Mouse (Mus musculus) heart, postnatal 14 days (tissue): ENCODE measurements around the gene Gcm1. TPM values are rescaled to one million over a fixed set of nuclear protein-coding genes. Genes with fewer than 3 reads are reported as not detected.

Source experiments
- DNase-seq, 2 experiments: peaks; one replicate each; pipeline ENCODE4 v3.0.0; 2021 to 2022
- intact Hi-C: fragments of 180-260 bp; cut with DNase I; formaldehyde crosslinking; loops from one replicate; pipeline ENCODE4 v1.15.1; 2025
- long read RNA-seq, 2 experiments: library from polyadenylated mRNA; stranded (forward); transcript quantifications; one replicate each; pipeline ENCODE4 v2.0.0; 2021
- total RNA-seq, 2 experiments: library from RNA; stranded (reverse); gene quantifications; 2 replicates each; pipeline ENCODE4 v1.2.3; 2021

Gcm1 gene
- total RNA-seq = not detected
- long read RNA-seq, experiment 1 = 0 reads
- long read RNA-seq, experiment 2 = 0 reads

GRCm38 (mm10) chr9:78051677-78052076 lies at the start of gene Gcm1:
Gene Gcm1, plus strand, starts transcription at chr9:78051924.
- intact Hi-C loops = no loop called here
- no peak for DNase-seq

GRCm38 (mm10) chr9:78003278-78003677 lies 48.4 kb upstream of the Gcm1 start:
- intact Hi-C loops = no loop called here
- peak in 1 of 2 experiments; percentile 18 for DNase-seq

GRCm38 (mm10) chr9:78005481-78005880 lies 46.2 kb upstream of the Gcm1 start:
- intact Hi-C loops = no loop called here
- peak in 1 of 2 experiments; percentile 54 for DNase-seq

- DNase-seq = peak; percentile 90 to 95
- intact Hi-C loops = loop anchor here (1.0 to 2.0 kb wide), 3 partner anchors 16 to 200 kb away; partner anchors contain the start of gene Elovl5
Measured at GRCm38 (mm10) chr9:78006209-78007001, 45.3 kb upstream of the Gcm1 start.

- intact Hi-C loops = no loop called here
- DNase-seq = no peak
Measured at GRCm38 (mm10) chr9:78009382-78009781, 42.3 kb upstream of the Gcm1 start.

- intact Hi-C loops = no loop called here
Measured at GRCm38 (mm10) chr9:78010187-78010586, 41.5 kb upstream of the Gcm1 start.

GRCm38 (mm10) chr9:78010707-78011106 lies 41.0 kb upstream of the Gcm1 start:
- intact Hi-C loops = no loop called here

More at GRCm38 (mm10) chr9:78010187-78010586, 41.5 kb upstream of the Gcm1 start:
- DNase-seq = no peak

GRCm38 (mm10) chr9:78012066-78012465 lies 39.7 kb upstream of the Gcm1 start:
- intact Hi-C loops = no loop called here
- DNase-seq = no peak

More at GRCm38 (mm10) chr9:78010707-78011106, 41.0 kb upstream of the Gcm1 start:
- DNase-seq = no peak

- intact Hi-C loops = no loop called here
- no peak for DNase-seq
Measured at GRCm38 (mm10) chr9:78012681-78013080, 39.0 kb upstream of the Gcm1 start.

- DNase-seq = no peak
- intact Hi-C loops = no loop called here
Measured at GRCm38 (mm10) chr9:78013813-78014212, 37.9 kb upstream of the Gcm1 start.

GRCm38 (mm10) chr9:78015816-78016215 lies 35.9 kb upstream of the Gcm1 start:
- DNase-seq = no peak
- intact Hi-C loops = no loop called here

- no peak for DNase-seq
- intact Hi-C loops = no loop called here
Measured at GRCm38 (mm10) chr9:78016288-78016687, 35.4 kb upstream of the Gcm1 start.

- intact Hi-C loops = loop anchor here (5.0 kb wide), 1 partner anchor 364 kb away; no protein-coding TSS in a partner anchor
- no peak for DNase-seq
Measured at GRCm38 (mm10) chr9:78021256-78021655, 30.5 kb upstream of the Gcm1 start.

GRCm38 (mm10) chr9:78022187-78022945 lies 29.4 kb upstream of the Gcm1 start:
- intact Hi-C loops = loop anchor here (2.0 to 5.0 kb wide), 2 partner anchors 16 to 365 kb away; no protein-coding TSS in a partner anchor
- no peak for DNase-seq

GRCm38 (mm10) chr9:78024823-78025222 lies 26.9 kb upstream of the Gcm1 start:
- intact Hi-C loops = loop anchor here (2.0 to 5.0 kb wide), 2 partner anchors 218 to 368 kb away; no protein-coding TSS in a partner anchor
- peak; percentile 50 to 72 for DNase-seq

- DNase-seq = no peak
- intact Hi-C loops = no loop called here
Measured at GRCm38 (mm10) chr9:78027099-78027498, 24.6 kb upstream of the Gcm1 start.

GRCm38 (mm10) chr9:78030835-78031456 lies 20.8 kb upstream of the Gcm1 start:
- intact Hi-C loops = no loop called here

GRCm38 (mm10) chr9:78032930-78033329 lies 18.8 kb upstream of the Gcm1 start:
- no peak for DNase-seq
- intact Hi-C loops = no loop called here

More at GRCm38 (mm10) chr9:78030835-78031456, 20.8 kb upstream of the Gcm1 start:
- no peak for DNase-seq

GRCm38 (mm10) chr9:78035296-78035695 lies 16.4 kb upstream of the Gcm1 start:
- intact Hi-C loops = loop anchor here (5.0 kb wide), 1 partner anchor 438 kb away; no protein-coding TSS in a partner anchor
- DNase-seq = no peak

- no peak for DNase-seq
- intact Hi-C loops = loop anchor here (5.0 kb wide), 1 partner anchor 439 kb away; no protein-coding TSS in a partner anchor
Measured at GRCm38 (mm10) chr9:78035831-78036230, 15.9 kb upstream of the Gcm1 start.
